Mouse (Mus musculus) adrenal gland, postnatal 14 days (tissue): ENCODE measurements around the gene Pclaf. TPM values are rescaled to one million over a fixed set of nuclear protein-coding genes. Genes with fewer than 3 reads are reported as not detected.
A peak's percentile ranks its signal among the peaks of the same experiment; 100 is the strongest.

Experiments
- DNase-seq: peaks from one replicate; pipeline ENCODE4 v3.0.0; 2021; ENCODE audit warnings: mixed read lengths
- long read RNA-seq, 2 experiments: library from polyadenylated mRNA; stranded (forward); transcript quantifications; one replicate each; pipeline ENCODE4 v2.0.0; 2021
- total RNA-seq: library from RNA; stranded (reverse); gene quantifications from 2 replicates; pipeline ENCODE4 v1.2.3, GENCODE M21; 2021

Pclaf gene
- 16.7 and 19.6 TPM in 2 replicates for total RNA-seq
- long read RNA-seq, experiment 1, transcript Pclaf-201 (4 exons, 2,188 nt): major isoform, 68 of 72 reads
- long read RNA-seq, experiment 1, partial matches to known transcripts: 0 of 72 reads
- long read RNA-seq, experiment 1, other reads (novel, unspliced or antisense): 4 of 72 reads
- long read RNA-seq, experiment 2, transcript Pclaf-201 (4 exons, 2,188 nt): major isoform, 42 of 47 reads
- long read RNA-seq, experiment 2, partial matches to known transcripts: 1 of 47 reads
- long read RNA-seq, experiment 2, other reads (novel, unspliced or antisense): 4 of 47 reads

GRCm38 (mm10) chr9:65890143-65890628 is at the start of gene Pclaf:
Gene Pclaf (plus strand): TSS chr9:65890237.
- peak; percentile 85 for DNase-seq

- DNase-seq: peak; percentile 44
Observed at GRCm38 (mm10) chr9:65844421-65845165, 45.4 kb upstream of the Pclaf start.

- no peak for DNase-seq
Observed at GRCm38 (mm10) chr9:65848154-65848553, 41.9 kb upstream of the Pclaf start.

GRCm38 (mm10) chr9:65850203-65850602 is 39.8 kb upstream of the Pclaf start:
- no peak for DNase-seq

- no peak for DNase-seq
Observed at GRCm38 (mm10) chr9:65859656-65860055, 30.4 kb upstream of the Pclaf start.

GRCm38 (mm10) chr9:65884564-65885315 is 5.3 kb upstream of the Pclaf start:
- peak; percentile 96 for DNase-seq

GRCm38 (mm10) chr9:65891126-65891525 is 1.1 kb downstream of the Pclaf start:
- DNase-seq: no peak

- no peak for DNase-seq
Observed at GRCm38 (mm10) chr9:65896977-65897376, 6.9 kb downstream of the Pclaf start.

- DNase-seq: no peak
Observed at GRCm38 (mm10) chr9:65902879-65903278, 12.8 kb downstream of the Pclaf start.

GRCm38 (mm10) chr9:65903419-65903818 is 13.4 kb downstream of the Pclaf start:
- DNase-seq: no peak

GRCm38 (mm10) chr9:65908394-65909300 is 18.6 kb downstream of the Pclaf start, which contains the start of the genes Trip4 and Csnk1g1:
Gene Trip4 (minus strand): TSS chr9:65908794.
Gene Csnk1g1 (plus strand): TSS chr9:65908924.
- peak; percentile 97 for DNase-seq

- DNase-seq: peak; percentile 79
Observed at GRCm38 (mm10) chr9:65909301-65909801, 19.3 kb downstream of the Pclaf start.

- no peak for DNase-seq
Observed at GRCm38 (mm10) chr9:65909837-65910236, 19.8 kb downstream of the Pclaf start.

GRCm38 (mm10) chr9:65913976-65914375 is 23.9 kb downstream of the Pclaf start:
- DNase-seq: no peak

GRCm38 (mm10) chr9:65917015-65917414 is 27.0 kb downstream of the Pclaf start:
- DNase-seq: no peak

GRCm38 (mm10) chr9:65928456-65928855 is 38.4 kb downstream of the Pclaf start:
- DNase-seq: no peak

- DNase-seq: no peak
Observed at GRCm38 (mm10) chr9:65929826-65930225, 39.8 kb downstream of the Pclaf start.

- no peak for DNase-seq
Observed at GRCm38 (mm10) chr9:65937566-65937965, 47.5 kb downstream of the Pclaf start.

GRCm38 (mm10) chr9:65951082-65951587 is 61.1 kb downstream of the Pclaf start:
- DNase-seq: peak; percentile 11
